Mouse (Mus musculus) forebrain, postnatal 0 days (tissue): ENCODE results near the gene Pmfbp1. TPM values are rescaled to one million over a fixed set of nuclear protein-coding genes. Genes with fewer than 3 reads are reported as not detected.
A peak's percentile ranks its signal among the peaks of the same experiment; 100 is the strongest.

ENCODE experiments used
- ATAC-seq: fragments of 200-750 bp; cut with Nextera tagmentation; 2 replicates; pipeline ENCODE4 v1.8.0; 2017; ENCODE audit warnings: mild to moderate bottlenecking, moderate library complexity
- DNase-seq: peaks from one replicate; pipeline ENCODE4 v3.0.0-alpha.2; 2015
- H3K27ac ChIP-seq: fragments of 300-500 bp; sonication (generic); 2 replicates; pipeline ENCODE4 v1.5.1; 2014; ENCODE audit warnings: low read depth, mild to moderate bottlenecking, antibody characterized with exemption, low read length, moderate library complexity, mixed read lengths
- H3K27me3 ChIP-seq: fragments of 300-500 bp; sonication (generic); 2 replicates; pipeline ENCODE4 v1.6.1; 2014; ENCODE audit warnings: mild to moderate bottlenecking, low read length, mixed read lengths; ENCODE audit not compliant: insufficient read depth
- H3K36me3 ChIP-seq: fragments of 300-500 bp; sonication (generic); 2 replicates; pipeline ENCODE4 v1.6.1; 2014; ENCODE audit warnings: mild to moderate bottlenecking, moderate library complexity; ENCODE audit not compliant: insufficient read depth
- H3K4me1 ChIP-seq: fragments of 300-500 bp; sonication (generic); 2 replicates; pipeline ENCODE4 v1.6.1; 2014; ENCODE audit warnings: antibody characterized with exemption; ENCODE audit not compliant: insufficient read depth
- H3K4me2 ChIP-seq: fragments of 300-500 bp; sonication (generic); 2 replicates; pipeline ENCODE4 v1.6.1; 2014; ENCODE audit warnings: low read depth, mild to moderate bottlenecking, moderate library complexity
- H3K4me3 ChIP-seq: fragments of 300-500 bp; sonication (generic); 2 replicates; pipeline ENCODE4 v1.5.1; 2014; ENCODE audit warnings: low read depth, low read length, mixed read lengths
- H3K9ac ChIP-seq: fragments of 300-500 bp; sonication (generic); 2 replicates; pipeline ENCODE4 v1.6.1; 2014; ENCODE audit warnings: mild to moderate bottlenecking
- H3K9me3 ChIP-seq: fragments of 300-500 bp; sonication (generic); 2 replicates; pipeline ENCODE4 v1.6.1; 2016; ENCODE audit warnings: low read length
- CTCF ChIP-seq: sonication (generic); IDR thresholded peaks from 2 replicates; pipeline ENCODE4 v1.5.1; 2016; ENCODE audit warnings: antibody characterized with exemption, control low read depth, low read depth
- WGBS: fragments of 180-500 bp; shearing (Covaris S2); extraction: QIAGEN DNeasy Blood & Tissue Kit; methylation state at CpG from one replicate; pipeline ENCODE4 v1.1.7; 2014; 5-methylcytosine and 5-hydroxymethylcytosine counted together
- polyA plus RNA-seq: library from polyadenylated mRNA; unstranded; fragments of >200 nt; fragmentation: Nextera tagmentation; extraction: Ambion mirVana; gene quantifications from 2 replicates; pipeline ENCODE4 v1.2.1, GENCODE M21; 2015
- total RNA-seq: library from RNA; depleted of rRNA; stranded (reverse); fragments of >200 nt; gene quantifications from 2 replicates; pipeline ENCODE4 v1.2.3, GENCODE M21; 2014

Pmfbp1 gene
- total and polyA plus RNA-seq, 2 experiments from 2014 or later = 0.25 to 2.2 TPM

GRCm38 (mm10) chr8:109463677-109464313 is 30.0 kb upstream of the Pmfbp1 start:
- H3K4me3 ChIP-seq = peak overlapping the region; percentile 3; the same call in 1 of the 2 replicates
- H3K4me1 ChIP-seq = peaks cover 39% of the 10 kb centered on the region
- no peaks in the 10 kb centered on the region for H3K36me3 ChIP-seq

DNA sequence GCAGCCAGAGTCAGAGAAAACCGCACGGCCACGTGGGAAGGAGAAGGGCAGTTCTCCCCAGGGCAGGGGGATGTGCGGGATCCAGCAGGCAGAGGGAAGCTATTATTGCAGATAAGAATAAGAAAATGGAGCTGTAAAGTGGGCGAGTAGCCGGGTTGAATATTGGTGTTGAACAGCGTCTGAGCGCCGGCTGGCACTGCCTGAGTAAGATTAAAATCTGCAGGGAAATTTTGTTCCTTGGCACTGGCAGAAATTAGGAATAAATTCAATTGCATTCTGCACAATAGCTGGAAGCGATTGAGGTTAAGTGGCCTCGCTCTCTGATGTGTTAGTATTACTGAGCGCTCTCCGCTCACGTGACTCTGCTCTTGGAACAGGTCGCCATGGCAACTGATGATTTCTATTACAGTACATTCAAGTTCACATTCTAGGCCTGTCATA is 29.4 kb upstream of the Pmfbp1 start:
- H3K4me3 ChIP-seq = peak overlapping the region; percentile 25
- H3K4me1 ChIP-seq = peaks cover 39% of the 10 kb centered on the region
- no peaks in the 10 kb centered on the region for H3K9me3 ChIP-seq
- H3K27ac ChIP-seq = peak overlapping the region; percentile 92
- no peaks in the 10 kb centered on the region for H3K36me3 ChIP-seq
- peak overlapping the region; percentile 50 for H3K4me2 ChIP-seq
- DNase-seq (peak; percentile 92), ATAC-seq (peak; percentile 96)
- H3K27me3 ChIP-seq = no peaks in the 10 kb centered on the region
- peak overlapping the region; percentile 50 for H3K9ac ChIP-seq
- 4% methylated on average over 15 of the region's 15 CpGs for WGBS
- no peak for TF ChIP-seq CTCF

More at GRCm38 (mm10) chr8:109463677-109464313, 30.0 kb upstream of the Pmfbp1 start:
- 12% methylated on average over 13 of the region's 13 CpGs for WGBS
- Histone ChIP-seq H3K4me2 (peak overlapping the region; percentile 50), H3K9ac (peak overlapping the region; percentile 50), H3K9me3 (no peaks in the 10 kb centered on the region), H3K27me3 (no peaks in the 10 kb centered on the region), H3K27ac (peak overlapping the region; percentile 92)
- DNase-seq (peak; percentile 55), ATAC-seq (peak; percentile 30)
- no peak for TF ChIP-seq CTCF

GRCm38 (mm10) chr8:109465056-109465455 is 28.8 kb upstream of the Pmfbp1 start:
- peaks cover 39% of the 10 kb centered on the region for H3K4me1 ChIP-seq
- no peaks in the 10 kb centered on the region for H3K9me3 ChIP-seq
- DNase-seq (no peak), ATAC-seq (0 out of 2 replicates have a peak, but pooled peaks have one; percentile 5)
- WGBS = 45% methylated on average over 3 of the region's 3 CpGs
- no peaks in the 10 kb centered on the region for H3K27me3 ChIP-seq
- no peaks in the 10 kb centered on the region for H3K36me3 ChIP-seq
- no peak overlapping the region for H3K9ac ChIP-seq
- TF ChIP-seq CTCF = no peak
- peak overlapping the region; percentile 92 for H3K27ac ChIP-seq
- H3K4me3 ChIP-seq = no peak overlapping the region
- peak overlapping the region; percentile 50; the same call in 1 of the 2 replicates for H3K4me2 ChIP-seq

DNA sequence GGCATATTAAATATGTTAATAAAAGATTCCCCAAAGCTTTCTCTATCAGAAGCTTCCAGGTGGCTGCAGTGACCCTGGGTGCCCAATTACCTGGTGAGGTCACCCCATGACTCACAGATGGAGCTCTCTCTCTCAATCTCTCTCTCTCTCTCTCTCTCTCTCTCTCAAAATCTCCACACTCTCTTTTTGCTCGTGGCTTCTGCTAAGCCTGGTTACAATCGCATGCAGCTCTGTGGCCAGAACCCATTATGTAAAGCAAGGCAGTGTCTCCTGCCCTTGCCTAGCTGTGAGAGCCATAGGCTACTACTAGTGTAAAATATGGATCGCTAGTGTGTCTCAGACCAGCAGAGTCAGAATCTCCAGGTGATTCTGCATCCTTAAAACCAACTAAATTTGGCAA is 28.1 kb upstream of the Pmfbp1 start:
- Histone ChIP-seq H3K36me3 (no peaks in the 10 kb centered on the region), H3K9ac (no peak overlapping the region), H3K4me2 (no peak overlapping the region), H3K9me3 (no peaks in the 10 kb centered on the region), H3K27ac (peak overlapping the region; percentile 92; the same call in 1 of the 2 replicates), H3K27me3 (no peaks in the 10 kb centered on the region), H3K4me3 (no peak overlapping the region), H3K4me1 (peaks cover 39% of the 10 kb centered on the region)
- TF ChIP-seq CTCF = no peak
- WGBS = 39% methylated on average over 3 of the region's 3 CpGs
- DNase-seq (no peak), ATAC-seq (no peak)

DNA sequence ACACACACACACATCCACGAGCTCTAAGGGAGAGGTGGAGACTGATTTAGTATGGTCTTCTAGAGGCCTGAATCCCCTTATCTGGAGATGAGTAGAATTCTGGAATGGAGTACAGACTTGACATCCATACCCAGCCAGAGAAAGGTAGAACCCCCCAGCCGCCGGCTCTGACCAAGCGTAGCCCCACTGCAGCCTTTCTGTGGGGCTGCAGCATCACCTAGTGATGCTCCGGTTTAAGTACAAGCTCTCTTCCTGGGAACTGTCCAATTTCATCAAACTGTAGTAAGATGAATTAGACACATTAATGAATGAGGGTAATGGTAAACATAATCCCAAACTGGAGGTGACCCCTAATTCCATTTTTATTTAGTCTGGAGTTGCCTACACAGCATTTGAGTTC is 26.3 kb upstream of the Pmfbp1 start:
- Histone ChIP-seq H3K4me1 (peaks cover 39% of the 10 kb centered on the region), H3K36me3 (no peaks in the 10 kb centered on the region), H3K9ac (no peak overlapping the region), H3K27me3 (no peaks in the 10 kb centered on the region), H3K9me3 (no peaks in the 10 kb centered on the region), H3K4me3 (no peak overlapping the region), H3K4me2 (no peak overlapping the region), H3K27ac (no peak overlapping the region)
- peak; percentile 48 for ATAC-seq
- DNase-seq = peak; percentile 75
- WGBS = 22% methylated on average over 5 of the region's 5 CpGs
- TF ChIP-seq CTCF = peak; percentile 80

DNA sequence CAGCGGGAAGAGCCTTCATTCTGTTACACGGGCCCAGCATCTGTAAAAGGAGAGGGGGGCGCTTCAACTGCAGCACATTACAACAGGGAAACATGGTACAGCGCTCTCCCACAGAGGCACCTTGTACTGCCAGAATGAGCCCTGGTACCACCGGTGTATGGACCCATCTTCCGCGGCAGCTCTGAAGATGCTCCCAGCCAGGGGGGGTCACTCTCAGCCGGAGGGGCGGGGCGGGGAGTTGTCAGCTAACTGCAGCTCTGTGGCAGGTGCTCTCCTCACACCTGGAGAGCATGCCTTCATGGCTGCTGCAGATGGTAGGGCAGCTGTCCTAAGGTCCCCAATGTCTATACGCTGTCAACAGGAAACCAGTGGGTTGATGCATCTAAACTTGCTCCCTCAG is 25.7 kb upstream of the Pmfbp1 start:
- H3K4me1 ChIP-seq = peaks cover 35% of the 10 kb centered on the region
- H3K27ac ChIP-seq = no peak overlapping the region
- no peak overlapping the region for H3K4me3 ChIP-seq
- no peaks in the 10 kb centered on the region for H3K36me3 ChIP-seq
- no peaks in the 10 kb centered on the region for H3K27me3 ChIP-seq
- no peak for DNase-seq
- H3K4me2 ChIP-seq = no peak overlapping the region
- no peak overlapping the region for H3K9ac ChIP-seq
- no peaks in the 10 kb centered on the region for H3K9me3 ChIP-seq
- WGBS = 78% methylated on average over 11 of the region's 11 CpGs
- TF ChIP-seq CTCF = no peak
- no peak for ATAC-seq

DNA sequence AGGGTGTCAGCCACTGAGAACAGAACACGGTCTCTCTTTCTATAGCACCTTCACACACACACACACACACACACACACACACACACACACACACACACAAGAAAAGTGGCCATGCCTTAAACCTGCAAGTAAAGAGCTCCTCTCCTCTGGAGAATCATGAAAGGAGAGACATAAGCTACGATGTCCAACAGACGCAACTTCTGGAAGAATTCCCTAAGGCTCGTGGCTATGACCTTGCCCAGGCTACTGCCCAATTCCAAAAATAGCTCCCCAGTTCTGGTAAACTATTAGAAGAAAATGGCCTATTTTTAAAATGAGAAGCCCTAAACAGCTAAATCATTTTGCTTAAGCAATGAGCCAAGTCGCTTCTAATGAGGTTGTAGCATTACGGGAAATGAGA is 22.0 kb upstream of the Pmfbp1 start:
- no peaks in the 10 kb centered on the region for H3K9me3 ChIP-seq
- DNase-seq = no peak
- no peaks in the 10 kb centered on the region for H3K36me3 ChIP-seq
- no peak for ATAC-seq
- no peaks in the 10 kb centered on the region for H3K27me3 ChIP-seq
- no peak overlapping the region for H3K9ac ChIP-seq
- H3K27ac ChIP-seq = no peak overlapping the region
- no peak overlapping the region for H3K4me2 ChIP-seq
- no peak overlapping the region for H3K4me3 ChIP-seq
- peaks cover 2% of the 10 kb centered on the region; the same call in 1 of the 2 replicates for H3K4me1 ChIP-seq
- WGBS = 85% methylated on average over 6 of the region's 6 CpGs
- no peak for TF ChIP-seq CTCF
